Mouse (Mus musculus) left cerebral cortex, adult 9 months (tissue): Measurements from ENCODE around the gene Pebp1.
"Not testable (repeated sequence)": the region's sequence is repeated elsewhere in the genome, so short reads cannot be mapped to it uniquely, and the experiment has no call there.

Source experiments
- DNase-seq, 2 experiments: peaks; one replicate each; pipeline ENCODE4 v3.0.0; 2022; ENCODE audit warnings: low spot score in 2 of 2

The Pebp1 gene

DNA sequence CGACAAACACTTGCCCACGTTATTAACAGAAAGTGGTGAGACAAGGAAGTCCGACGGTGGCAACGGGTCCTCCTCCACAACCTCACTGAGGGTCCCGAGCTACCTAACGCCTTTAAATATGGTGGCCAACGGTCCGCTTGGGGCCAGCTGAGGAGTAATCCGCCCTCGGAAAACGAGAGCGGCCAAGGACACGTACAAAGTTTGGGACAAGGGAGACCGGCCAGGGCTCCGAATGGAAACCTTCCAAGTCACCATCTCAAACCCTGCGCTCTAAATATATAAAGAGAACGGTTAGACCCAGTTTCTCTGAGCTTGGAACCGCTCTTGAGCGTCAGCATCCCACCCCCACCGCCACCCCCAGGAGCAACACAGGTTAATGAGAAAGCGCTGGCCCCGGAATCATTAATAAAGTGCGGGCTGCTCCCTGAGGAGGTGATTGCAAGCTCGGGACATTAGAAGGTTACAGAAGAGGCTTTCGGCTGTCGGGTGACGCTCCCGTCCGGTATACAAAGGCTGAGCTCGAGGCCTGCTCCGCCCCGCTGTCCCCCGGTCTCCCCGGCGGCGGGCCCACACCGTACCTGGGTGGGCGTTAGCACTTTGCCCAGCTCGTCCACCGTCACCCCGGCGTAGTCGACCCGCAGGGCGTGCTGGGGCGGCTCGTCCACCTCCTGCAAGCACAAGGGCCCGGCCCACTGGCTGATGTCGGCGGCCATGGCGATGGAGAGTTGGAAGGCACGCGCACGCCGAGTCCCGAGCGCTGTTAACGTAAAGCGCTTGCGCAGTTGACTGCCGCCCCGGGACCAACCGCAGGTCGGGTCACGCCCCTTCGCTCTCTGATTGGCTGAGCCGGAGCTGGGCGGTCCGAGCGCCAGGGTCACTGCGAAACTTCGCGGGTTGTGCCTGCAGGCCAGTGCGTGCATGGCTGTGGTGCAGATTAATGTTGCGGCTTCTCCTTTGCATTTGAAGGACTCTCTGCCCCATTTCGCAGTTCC is at the start of gene Pebp1:
Gene Pebp1, minus strand, starts transcription at position 795 of the 992 bp plus-strand sequence.
- DNase-seq: peak; percentile 78 to 95

DNA sequence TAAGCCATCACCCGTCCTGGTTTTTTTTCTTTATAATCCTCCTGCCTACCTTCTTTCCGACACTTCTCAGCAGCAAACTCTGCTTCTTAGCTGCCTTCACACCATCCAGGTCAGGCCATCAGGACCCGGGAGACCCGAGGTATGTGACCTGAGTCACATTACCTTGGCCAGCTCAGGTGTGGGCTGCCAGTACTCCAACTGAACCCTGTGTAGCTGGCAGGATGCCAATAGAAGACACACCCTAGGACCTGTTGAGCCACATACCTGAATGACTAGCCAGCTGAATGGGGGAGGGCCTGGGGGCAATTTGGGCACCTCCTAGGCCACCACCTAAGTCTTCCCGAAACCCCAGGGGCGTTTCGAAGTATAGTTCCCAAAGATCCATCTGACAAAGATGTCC is 43.0 kb upstream of the Pebp1 start:
- DNase-seq: no peak

- DNase-seq: no peak
Observed at GRCm38 (mm10) chr5:117326408-117326807, 39.0 kb upstream of the Pebp1 start.

GRCm38 (mm10) chr5:117323751-117324150 is 36.3 kb upstream of the Pebp1 start:
- DNase-seq: no peak

DNA sequence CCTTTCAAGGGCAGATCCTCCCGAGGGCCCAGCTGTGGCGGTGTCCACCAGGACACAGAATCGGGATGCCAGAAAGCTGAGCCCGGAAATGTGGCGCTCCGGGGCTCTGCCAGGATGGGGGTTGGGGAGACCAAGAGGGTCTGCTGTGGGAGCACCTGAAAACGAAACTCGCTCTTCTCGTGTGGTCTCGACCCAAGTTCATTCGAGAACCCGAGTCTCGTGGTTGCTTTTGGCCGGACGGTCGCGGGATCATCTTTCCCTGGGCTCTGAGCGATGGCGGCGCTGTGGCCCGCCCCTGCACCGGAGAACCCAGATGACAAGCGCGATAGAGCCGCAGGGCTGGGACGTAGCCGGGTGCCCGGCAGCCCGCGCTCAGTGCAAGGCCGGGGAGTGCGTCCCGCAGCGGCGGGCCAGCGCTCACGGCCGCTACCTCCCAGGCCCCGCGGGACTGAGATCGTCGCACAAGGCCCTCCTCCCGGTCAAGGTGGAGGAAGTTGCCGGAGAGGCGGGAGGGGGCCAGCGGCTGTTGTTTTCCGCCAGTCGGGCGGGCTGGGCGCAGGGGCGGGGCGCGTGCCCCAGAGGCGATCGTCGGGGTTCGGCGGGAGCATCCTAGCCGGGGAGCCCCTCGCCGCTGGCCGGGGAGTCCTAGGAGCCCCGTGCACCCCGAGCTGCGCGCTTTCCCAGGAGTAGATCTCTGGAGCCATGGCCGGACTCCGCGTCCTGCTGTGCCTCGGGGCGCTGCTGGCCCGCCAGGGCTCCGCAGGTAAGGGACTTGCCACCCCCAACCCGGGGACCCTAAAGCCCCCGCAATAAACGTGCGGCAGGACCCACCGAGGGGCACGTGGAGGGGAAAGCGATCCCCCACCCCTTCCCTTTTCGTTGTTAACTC is 31.6 kb upstream of the Pebp1 start, which contains the start of gene Vsig10:
Gene Vsig10, plus strand, starts transcription at position 343 of the 889 bp plus-strand sequence.
- peak in 1 of 2 experiments; percentile 45 for DNase-seq

- no peak for DNase-seq
Observed at GRCm38 (mm10) chr5:117314587-117315428, 27.4 kb upstream of the Pebp1 start.

GRCm38 (mm10) chr5:117313909-117314308 is 26.5 kb upstream of the Pebp1 start:
- DNase-seq: no peak

- no peak for DNase-seq
Observed at GRCm38 (mm10) chr5:117313420-117313819, 26.0 kb upstream of the Pebp1 start.

- DNase-seq: peak in 1 of 2 experiments; percentile 48
Observed at GRCm38 (mm10) chr5:117307699-117308098, 20.3 kb upstream of the Pebp1 start.

DNA sequence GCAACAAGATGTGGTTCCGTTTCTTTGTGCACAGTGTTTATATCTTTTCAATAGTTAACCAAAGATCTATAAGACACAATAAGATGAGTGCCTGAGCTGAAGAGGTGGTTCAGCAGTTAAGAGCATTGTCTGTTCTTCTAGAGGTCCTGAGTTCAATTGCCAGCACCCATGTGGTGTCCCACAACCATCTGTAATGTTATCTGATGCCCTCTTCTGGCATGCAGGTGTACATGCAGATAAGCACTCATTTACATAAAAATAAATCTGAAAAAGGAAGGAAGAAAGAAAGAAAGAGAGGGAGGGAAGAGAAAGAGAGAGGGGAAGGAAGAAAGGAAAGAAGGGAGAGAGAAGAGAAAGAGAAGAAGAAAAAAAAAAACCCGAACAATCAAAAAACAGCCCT is 19.4 kb upstream of the Pebp1 start:
- DNase-seq: no peak

DNA sequence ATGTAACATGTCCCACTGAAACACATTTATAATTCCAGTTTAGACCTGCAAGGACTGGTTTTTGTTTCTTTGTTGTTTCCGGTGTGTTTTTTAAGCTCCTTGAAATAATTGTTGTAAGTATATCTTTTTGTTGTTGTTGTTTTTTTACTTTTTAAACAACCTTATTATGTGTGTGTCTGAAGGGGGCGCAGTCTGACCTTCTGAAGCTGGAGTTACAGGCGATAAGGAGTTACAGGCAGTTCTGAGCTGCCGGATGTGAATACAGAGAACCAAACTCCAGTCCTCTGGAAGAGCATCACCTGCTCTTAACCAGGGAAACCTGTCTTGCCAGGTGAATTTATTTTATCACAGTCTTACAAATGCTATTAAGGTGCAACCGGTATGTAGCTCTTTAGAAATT is 18.3 kb upstream of the Pebp1 start:
- DNase-seq: no peak

- DNase-seq: peak in 1 of 2 experiments; percentile 80
Observed at GRCm38 (mm10) chr5:117304947-117305346, 17.5 kb upstream of the Pebp1 start.

DNA sequence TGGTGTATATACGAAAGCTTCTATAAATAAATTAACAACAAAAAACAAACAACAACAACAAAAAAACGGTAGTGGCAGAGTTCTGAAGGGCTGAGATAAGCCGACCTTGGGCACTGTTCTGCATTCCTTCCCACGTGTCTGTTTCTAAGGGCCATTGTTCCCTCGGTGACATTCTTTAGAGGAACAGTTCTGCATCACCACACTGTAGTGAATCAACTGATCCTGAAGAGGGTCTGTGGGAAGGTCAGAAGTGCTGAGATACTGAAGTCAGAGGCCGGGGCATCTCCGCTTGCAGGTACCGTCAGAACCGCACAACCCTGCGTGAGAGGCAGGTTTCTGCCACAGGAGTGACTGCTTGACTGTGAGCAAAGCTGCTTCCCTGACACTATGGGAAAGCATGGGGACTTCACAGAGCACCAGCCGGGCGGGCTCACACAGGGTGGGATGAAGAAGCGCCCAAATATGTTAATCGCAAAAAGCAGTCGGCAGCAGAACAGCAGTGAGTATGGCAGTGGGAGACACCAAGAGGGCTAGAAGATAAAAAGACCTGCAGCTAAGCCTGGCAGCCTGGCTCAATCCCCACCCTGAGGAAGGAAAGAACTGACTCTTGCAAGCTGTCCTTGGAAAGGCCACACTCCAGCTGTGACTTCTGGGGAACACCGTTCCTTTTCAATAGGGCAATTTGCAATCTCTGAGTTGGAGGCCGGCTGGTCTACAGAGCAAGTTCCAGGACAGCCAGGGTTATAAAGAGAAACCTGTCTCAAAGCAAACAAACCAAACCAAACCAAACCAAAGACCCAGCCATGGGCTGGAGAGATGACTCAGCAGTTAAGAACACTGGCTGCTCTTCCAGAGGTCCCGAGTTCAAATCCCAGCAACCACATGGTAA is 16.5 kb upstream of the Pebp1 start:
- DNase-seq: no peak

GRCm38 (mm10) chr5:117302899-117303298 is 15.5 kb upstream of the Pebp1 start:
- DNase-seq: no peak

DNA sequence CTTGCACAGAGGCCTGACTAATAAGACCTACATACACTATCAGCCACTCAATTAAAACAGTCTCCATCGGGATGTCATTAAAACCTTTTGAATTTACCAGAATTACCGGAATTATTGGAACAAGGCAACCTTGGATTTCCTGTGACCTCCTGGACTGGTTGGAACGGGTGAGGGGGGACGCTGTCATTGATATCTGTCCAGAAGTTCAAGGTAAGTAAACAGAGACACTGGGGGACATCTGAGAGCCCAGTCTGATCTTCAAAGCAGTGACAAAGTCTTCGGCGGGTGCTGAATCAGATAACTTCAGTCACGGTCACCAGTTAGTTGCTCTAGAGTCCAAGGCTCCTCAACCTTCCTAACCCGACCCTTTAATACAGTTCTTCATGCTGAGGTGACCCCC is 7.6 kb upstream of the Pebp1 start:
- no peak for DNase-seq

DNA sequence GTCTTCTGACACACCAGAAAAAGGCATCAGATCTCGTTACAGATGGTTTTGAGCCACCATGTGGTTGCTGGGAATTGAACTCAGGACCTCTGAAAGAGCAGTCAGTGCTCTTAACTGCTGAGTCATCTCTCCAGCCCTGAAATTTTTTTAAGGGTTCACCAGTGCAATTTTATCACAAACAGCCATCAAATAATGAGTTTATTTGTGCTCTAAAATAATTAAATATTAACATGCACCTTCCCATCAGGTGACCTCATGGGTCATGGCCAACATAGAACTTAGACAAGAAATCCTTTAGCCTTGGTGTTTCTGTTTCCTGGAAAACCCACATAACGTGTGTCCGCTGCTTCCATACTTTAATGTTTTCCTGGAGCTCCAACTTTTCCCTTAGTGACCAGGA is 6.4 kb upstream of the Pebp1 start:
- not testable (repeated sequence) for DNase-seq

GRCm38 (mm10) chr5:117292547-117292946 is 5.1 kb upstream of the Pebp1 start:
- no peak for DNase-seq

- no peak for DNase-seq
Observed at GRCm38 (mm10) chr5:117291312-117291711, 3.9 kb upstream of the Pebp1 start.

DNA sequence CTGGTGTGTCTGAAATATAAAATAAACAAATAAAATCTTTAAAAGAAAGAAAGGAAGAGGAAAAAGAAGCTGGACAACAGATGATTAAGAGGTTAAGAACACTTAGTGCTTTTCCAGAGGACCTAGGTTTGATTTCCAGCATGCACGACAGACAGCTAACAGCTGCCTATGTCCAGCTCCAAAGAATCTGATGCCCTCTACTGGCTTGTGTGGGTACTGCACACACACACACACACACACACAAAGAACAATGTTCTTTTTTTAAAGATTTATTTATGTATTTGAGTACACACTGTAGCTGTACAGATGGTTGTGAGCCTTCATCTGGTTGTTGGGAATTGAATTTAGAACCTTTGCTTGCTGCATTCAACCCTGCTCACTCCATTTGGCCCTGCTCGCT is 2.7 kb upstream of the Pebp1 start:
- DNase-seq: no peak

DNA sequence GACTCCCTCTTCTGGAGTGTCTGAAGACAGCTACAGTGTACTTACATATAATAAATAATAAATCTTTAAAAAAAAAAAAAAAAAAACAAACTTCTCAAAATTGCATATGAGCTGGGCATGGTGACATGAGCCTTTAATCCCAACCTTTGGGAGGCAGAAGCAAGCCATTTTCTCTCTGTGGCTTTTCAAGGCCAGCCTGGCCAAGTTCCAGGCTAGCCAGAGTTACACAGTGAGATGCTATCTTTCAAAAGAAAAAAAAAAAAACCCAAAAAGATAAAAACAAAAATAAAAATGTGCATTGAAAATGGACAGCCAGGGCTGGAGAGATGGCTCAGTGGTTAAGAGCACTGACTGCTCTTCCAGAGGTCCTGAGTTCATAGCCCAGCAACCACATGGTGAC is 2.2 kb upstream of the Pebp1 start:
- no peak for DNase-seq
